Mouse (Mus musculus) myocyte (in vitro differentiated cells): ENCODE measurements around the gene Otof. TPM values are rescaled to one million over a fixed set of nuclear protein-coding genes. Genes with fewer than 3 reads are reported as not detected.

Source experiments
- H3K27me3 ChIP-seq: one replicate; pipeline ENCODE4 v1.6.1; 2011; ENCODE audit not compliant: control insufficient read depth, insufficient read depth, insufficient read length
- H3K36me3 ChIP-seq: one replicate; pipeline ENCODE4 v1.6.1; 2011; ENCODE audit not compliant: control insufficient read depth, insufficient read depth
- H3K4me2 ChIP-seq: one replicate; pipeline ENCODE4 v1.6.1; 2011; ENCODE audit warnings: low read depth, control low read depth
- H3K4me3 ChIP-seq: one replicate; pipeline ENCODE4 v1.5.1; 2011; ENCODE audit warnings: mild to moderate bottlenecking, control low read depth, moderate library complexity
- H3K79me2 ChIP-seq: one replicate; pipeline ENCODE4 v1.6.1; 2011; ENCODE audit not compliant: control insufficient read depth, insufficient read depth
- H3ac ChIP-seq: one replicate; pipeline ENCODE4 v1.6.1; 2011; ENCODE audit not compliant: control insufficient read depth, insufficient read length
- CEBPB ChIP-seq: IDR thresholded peaks from 2 replicates; pipeline ENCODE4 v1.6.1; 2011; ENCODE audit warnings: mild to moderate bottlenecking, moderate library complexity; ENCODE audit not compliant: poor library complexity, insufficient read depth, severe bottlenecking
- E2F4 ChIP-seq: IDR thresholded peaks from one replicate; pipeline ENCODE4 v1.6.1; 2011; ENCODE audit warnings: mild to moderate bottlenecking, control low read depth, moderate library complexity; ENCODE audit not compliant: insufficient read depth
- MAX ChIP-seq: IDR thresholded peaks from one replicate; pipeline ENCODE4 v1.6.1; 2011; ENCODE audit warnings: low read depth, mild to moderate bottlenecking, control low read depth
- MYOD1 ChIP-seq, 3 experiments: IDR thresholded peaks; one replicate each; pipeline ENCODE4 v1.6.1; 2011; ENCODE audit warnings: control low read depth in 2 of 3, low read depth in 2 of 3, mild to moderate bottlenecking in 2 of 3, moderate library complexity in 1 of 3; ENCODE audit not compliant: insufficient read length in 2 of 3, control insufficient read depth in 1 of 3
- MYOG ChIP-seq, 3 experiments: IDR thresholded peaks; one replicate each; pipeline ENCODE4 v1.6.1; 2011; ENCODE audit warnings: control low read depth in 2 of 3, low read depth in 2 of 3, mild to moderate bottlenecking in 2 of 3; ENCODE audit not compliant: insufficient read length in 2 of 3, control insufficient read depth in 1 of 3, insufficient read depth in 1 of 3
- POLR2A ChIP-seq: IDR thresholded peaks from one replicate; pipeline ENCODE4 v1.6.1; 2011; ENCODE audit warnings: low read depth, mild to moderate bottlenecking, control low read depth, moderate library complexity; ENCODE audit not compliant: insufficient read length
- POLR2AphosphoS2 ChIP-seq: IDR thresholded peaks from one replicate; pipeline ENCODE4 v1.6.1; 2011; ENCODE audit warnings: low read depth, control low read depth; ENCODE audit not compliant: insufficient read length
- REST ChIP-seq: IDR thresholded peaks from one replicate; pipeline ENCODE4 v1.6.1; 2011; ENCODE audit warnings: mild to moderate bottlenecking, control low read depth, moderate library complexity; ENCODE audit not compliant: insufficient read depth, insufficient read length
- SRF ChIP-seq: IDR thresholded peaks from one replicate; pipeline ENCODE4 v1.6.1; 2011; ENCODE audit warnings: low read depth; ENCODE audit not compliant: control insufficient read depth, insufficient read length
- TCF12 ChIP-seq: IDR thresholded peaks from one replicate; pipeline ENCODE4 v1.6.1; 2011; ENCODE audit warnings: mild to moderate bottlenecking, control low read depth; ENCODE audit not compliant: poor library complexity, insufficient read depth, severe bottlenecking
- TCF3 ChIP-seq: IDR thresholded peaks from one replicate; pipeline ENCODE4 v1.6.1; 2011; ENCODE audit warnings: low read depth, control low read depth; ENCODE audit not compliant: insufficient read length
- USF1 ChIP-seq: IDR thresholded peaks from one replicate; pipeline ENCODE4 v1.6.1; 2011; ENCODE audit warnings: low read depth, mild to moderate bottlenecking, control low read depth, moderate library complexity
- polyA plus RNA-seq: library from polyadenylated mRNA; unstranded; fragments of >200 nt; fragmentation: generic; extraction: Trizol; gene quantifications from one replicate; pipeline ENCODE4 v1.2.1, GENCODE M21; 2012; ENCODE audit warnings: missing spikeins

Otof gene
- polyA plus RNA-seq, 1 experiment = not detected

GRCm38 (mm10) chr5:30484591-30484990, 22.9 kb upstream of the Otof start:
- no peak for TF ChIP-seq REST
- Histone ChIP-seq H3ac (no peak overlapping the region), H3K36me3 (no peaks in the 10 kb centered on the region), H3K4me3 (no peak overlapping the region), H3K27me3 (peaks cover 38% of the 10 kb centered on the region), H3K79me2 (no peaks in the 10 kb centered on the region), H3K4me2 (no peak overlapping the region)

GRCm38 (mm10) chr5:30483533-30483932, 21.8 kb upstream of the Otof start:
- H3K36me3 ChIP-seq = no peaks in the 10 kb centered on the region
- TF ChIP-seq USF1 (no peak), TCF12 (no peak), POLR2A (no peak), TCF3 (no peak)
- H3K79me2 ChIP-seq = no peaks in the 10 kb centered on the region
- peaks cover 38% of the 10 kb centered on the region for H3K27me3 ChIP-seq
- H3K4me3 ChIP-seq = no peak overlapping the region
- H3K4me2 ChIP-seq = no peak overlapping the region
- no peak overlapping the region for H3ac ChIP-seq

GRCm38 (mm10) chr5:30482319-30482718, 20.6 kb upstream of the Otof start:
- Histone ChIP-seq H3K27me3 (peaks cover 38% of the 10 kb centered on the region), H3K4me3 (no peak overlapping the region), H3ac (no peak overlapping the region), H3K36me3 (no peaks in the 10 kb centered on the region), H3K79me2 (no peaks in the 10 kb centered on the region), H3K4me2 (no peak overlapping the region)
- no peak for TF ChIP-seq CEBPB
- TF ChIP-seq MYOD1 (IDR thresholded peaks at IDR 0.05; ENCODE audit: control insufficient read depth in 1 of 3, insufficient read length in 2 of 3, low read depth in 2 of 3) = no peak
- no peak for TF ChIP-seq E2F4
- no peak for TF ChIP-seq MAX
- no peak for TF ChIP-seq TCF3
- no peak for TF ChIP-seq TCF12
- no peak for TF ChIP-seq POLR2AphosphoS2
- no peak for TF ChIP-seq USF1
- TF ChIP-seq SRF = no peak
- no peak for TF ChIP-seq MYOG (IDR thresholded peaks at IDR 0.05; ENCODE audit: control insufficient read depth in 1 of 3, insufficient read depth in 1 of 3, insufficient read length in 2 of 3, low read depth in 2 of 3)
- TF ChIP-seq REST = no peak
- no peak for TF ChIP-seq POLR2A

GRCm38 (mm10) chr5:30476534-30476933, 14.8 kb upstream of the Otof start:
- Histone ChIP-seq H3K4me3 (no peak overlapping the region), H3K79me2 (no peaks in the 10 kb centered on the region), H3K27me3 (peaks cover 38% of the 10 kb centered on the region), H3K4me2 (no peak overlapping the region), H3K36me3 (no peaks in the 10 kb centered on the region), H3ac (no peak overlapping the region)
- TF ChIP-seq POLR2AphosphoS2 = no peak
- no peak for TF ChIP-seq MYOD1 (IDR thresholded peaks at IDR 0.05; ENCODE audit: control insufficient read depth in 1 of 3, insufficient read length in 2 of 3, low read depth in 2 of 3)
- no peak for TF ChIP-seq MAX
- TF ChIP-seq SRF = no peak
- no peak for TF ChIP-seq POLR2A
- no peak for TF ChIP-seq REST
- TF ChIP-seq USF1 = no peak
- no peak for TF ChIP-seq CEBPB
- TF ChIP-seq TCF3 = no peak
- no peak for TF ChIP-seq MYOG (IDR thresholded peaks at IDR 0.05; ENCODE audit: control insufficient read depth in 1 of 3, insufficient read depth in 1 of 3, insufficient read length in 2 of 3, low read depth in 2 of 3)
- no peak for TF ChIP-seq TCF12
- no peak for TF ChIP-seq E2F4

- no peak overlapping the region for H3K4me3 ChIP-seq
- no peaks in the 10 kb centered on the region for H3K36me3 ChIP-seq
- H3K27me3 ChIP-seq = peaks cover 60% of the 10 kb centered on the region
- TF ChIP-seq MYOD1 (IDR thresholded peaks at IDR 0.05; ENCODE audit: control insufficient read depth in 1 of 3, insufficient read length in 2 of 3, low read depth in 2 of 3) (no peak), SRF (no peak), E2F4 (no peak), MAX (no peak), TCF12 (no peak), USF1 (no peak), POLR2A (no peak), REST (no peak)
- H3K79me2 ChIP-seq = no peaks in the 10 kb centered on the region
- H3ac ChIP-seq = no peak overlapping the region
- H3K4me2 ChIP-seq = no peak overlapping the region
These were observed 10.4 kb upstream of the Otof start for GRCm38 (mm10) chr5:30472148-30472547.

GRCm38 (mm10) chr5:30470454-30470853, 8.7 kb upstream of the Otof start:
- peaks cover 77% of the 10 kb centered on the region for H3K27me3 ChIP-seq
- H3K4me3 ChIP-seq = no peak overlapping the region
- no peaks in the 10 kb centered on the region for H3K79me2 ChIP-seq
- no peaks in the 10 kb centered on the region for H3K36me3 ChIP-seq
- TF ChIP-seq TCF3 (no peak), POLR2A (no peak)
- H3ac ChIP-seq = no peak overlapping the region
- no peak overlapping the region for H3K4me2 ChIP-seq
